Mouse (Mus musculus) spleen, postnatal 36 days (tissue): ENCODE data around the gene Zfp628.

Experiments
- DNase-seq, 2 experiments: peaks; one replicate each; pipeline ENCODE4 v3.0.0; 2022; ENCODE audit warnings: low spot score in 2 of 2, mixed read lengths in 1 of 2

Zfp628 gene

DNA sequence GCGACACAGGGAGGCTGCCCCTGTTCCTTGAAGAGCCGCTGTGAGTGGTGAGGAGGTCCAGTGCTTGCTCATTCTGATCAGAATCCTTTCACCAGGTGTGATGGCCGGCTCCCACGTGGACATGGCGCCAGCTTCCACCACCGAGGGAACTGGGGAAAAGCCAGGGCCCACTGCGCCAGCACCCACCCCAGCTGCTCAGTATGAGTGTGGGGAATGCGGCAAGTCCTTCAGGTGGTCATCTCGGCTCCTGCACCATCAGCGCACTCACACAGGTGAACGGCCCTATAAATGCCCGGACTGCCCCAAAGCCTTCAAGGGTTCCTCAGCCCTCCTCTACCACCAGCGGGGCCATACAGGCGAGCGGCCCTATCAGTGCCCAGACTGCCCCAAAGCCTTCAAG, 3.7 kb downstream of the Zfp628 start:
- no peak for DNase-seq

GRCm38 (mm10) chr7:4919096-4919495, 4.1 kb downstream of the Zfp628 start:
- DNase-seq: no peak

GRCm38 (mm10) chr7:4919971-4920370, 5.0 kb downstream of the Zfp628 start:
- DNase-seq: no peak

GRCm38 (mm10) chr7:4920496-4920895, 5.5 kb downstream of the Zfp628 start:
- no peak for DNase-seq

DNA sequence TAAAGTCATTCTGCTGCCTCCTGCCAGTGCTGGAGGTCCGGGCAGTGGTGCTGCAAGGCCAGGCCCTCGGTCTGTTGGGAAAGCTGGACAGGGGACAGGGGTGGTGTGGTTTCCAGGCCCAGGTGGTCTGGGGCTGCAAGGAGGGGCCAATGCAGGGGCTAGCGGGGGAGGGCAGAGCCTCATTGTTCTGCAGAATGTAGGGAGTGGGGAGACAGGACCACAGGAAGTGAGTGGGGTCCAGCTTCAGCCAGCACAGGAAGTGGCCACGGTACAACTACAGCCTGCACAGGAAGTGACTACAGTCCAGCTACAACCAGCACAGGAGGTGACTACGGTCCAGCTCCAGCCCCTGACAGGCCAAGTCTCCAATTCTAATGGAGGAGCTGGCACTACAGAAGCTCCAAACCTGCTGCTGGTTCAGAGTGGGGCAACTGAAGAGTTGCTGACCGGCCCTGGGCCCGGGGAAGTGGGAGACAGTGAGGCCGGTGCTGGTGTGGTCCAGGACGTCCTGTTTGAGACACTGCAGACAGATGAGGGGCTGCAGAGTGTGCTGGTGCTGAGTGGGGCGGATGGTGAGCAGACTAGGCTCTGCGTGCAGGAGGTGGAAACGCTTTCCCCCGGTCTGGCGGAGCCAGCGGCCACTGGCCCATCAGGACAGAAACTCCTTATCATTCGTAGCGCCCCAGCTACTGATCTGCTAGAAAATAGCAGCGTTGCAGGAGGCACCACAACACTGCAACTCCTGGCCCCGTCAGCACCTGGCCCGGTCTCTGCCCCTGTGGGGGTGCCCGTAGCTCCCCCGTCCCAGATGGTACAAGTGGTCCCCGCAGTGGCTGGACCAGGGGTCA, 6.2 kb downstream of the Zfp628 start:
- no peak for DNase-seq

- no peak for DNase-seq
These were observed 6.9 kb downstream of the Zfp628 start, which contains the start of gene Nat14 for GRCm38 (mm10) chr7:4921824-4922482. Gene Nat14, plus strand, starts transcription at chr7:4922028.

DNA sequence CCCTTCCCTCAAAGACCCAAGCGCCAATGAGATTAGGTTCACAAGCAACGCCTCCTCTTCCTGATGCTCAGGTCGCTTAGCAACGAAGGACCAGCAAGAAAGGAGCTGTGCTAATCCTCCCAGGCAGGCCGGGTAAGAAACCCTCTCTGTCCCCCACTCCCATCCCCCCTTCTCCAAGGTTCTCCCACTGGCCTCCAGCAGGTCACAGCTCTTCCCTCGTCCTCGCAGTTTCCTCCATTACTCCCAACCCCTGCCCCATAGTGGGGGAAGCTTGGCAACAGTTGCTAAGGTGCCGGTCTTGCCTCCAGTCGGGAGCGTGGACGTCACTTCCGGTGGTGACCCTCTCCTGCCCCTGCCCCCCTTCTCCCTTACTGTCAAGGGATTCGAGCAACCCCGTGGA, 7.5 kb downstream of the Zfp628 start:
- DNase-seq: no peak

DNA sequence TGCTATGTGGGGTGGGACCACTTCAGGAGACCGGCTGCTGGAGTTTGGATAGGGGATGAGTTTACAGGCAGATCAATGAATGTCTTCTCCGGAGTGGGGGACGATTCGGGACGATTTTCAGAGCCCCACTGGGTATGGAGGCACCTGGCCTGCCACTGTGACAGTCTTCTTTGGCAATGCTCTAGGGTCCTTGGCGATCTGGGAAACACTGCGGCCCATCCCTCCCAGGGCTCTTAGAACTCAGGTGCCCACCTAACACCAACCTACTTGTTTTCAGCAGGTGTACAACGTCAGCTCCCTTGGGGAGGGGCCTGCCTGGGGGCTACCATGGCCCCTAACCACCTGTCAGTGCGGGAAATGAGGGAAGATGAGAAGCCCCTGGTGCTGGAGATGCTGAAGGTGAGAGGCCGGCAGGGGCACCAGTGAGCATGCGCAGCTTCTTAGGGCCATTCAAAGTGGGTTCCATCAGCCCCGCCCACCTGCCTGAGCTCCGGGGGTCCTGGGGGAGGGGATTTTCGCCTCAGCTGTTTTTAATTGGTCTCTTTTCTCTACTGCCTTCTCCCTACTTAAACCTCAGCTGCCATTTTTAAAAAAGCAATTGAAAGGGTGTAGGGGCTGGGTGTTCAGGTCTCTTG, 8.0 kb downstream of the Zfp628 start:
- DNase-seq: no peak

- no peak for DNase-seq
These were observed 8.8 kb downstream of the Zfp628 start for GRCm38 (mm10) chr7:4923586-4924364.

DNA sequence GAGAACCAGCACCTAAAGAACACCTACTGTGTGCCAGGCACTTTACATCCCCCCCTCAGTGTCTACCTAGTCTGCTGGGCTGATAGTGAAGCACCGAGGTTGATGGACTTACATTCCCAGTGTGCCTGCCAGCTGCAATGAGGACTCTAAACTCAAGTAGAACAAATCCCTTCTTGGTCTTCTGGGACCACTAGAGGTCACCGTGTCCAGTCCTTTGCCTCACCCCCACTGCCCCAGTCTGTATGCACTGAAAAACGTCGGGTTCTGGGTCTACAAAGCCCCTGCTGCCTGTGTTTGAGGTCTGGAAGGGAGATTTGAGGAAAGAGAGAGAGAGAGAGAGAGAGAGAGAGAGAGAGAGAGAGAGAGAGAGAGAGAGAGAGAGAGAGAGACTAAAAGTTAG, 9.5 kb downstream of the Zfp628 start:
- no peak for DNase-seq

DNA sequence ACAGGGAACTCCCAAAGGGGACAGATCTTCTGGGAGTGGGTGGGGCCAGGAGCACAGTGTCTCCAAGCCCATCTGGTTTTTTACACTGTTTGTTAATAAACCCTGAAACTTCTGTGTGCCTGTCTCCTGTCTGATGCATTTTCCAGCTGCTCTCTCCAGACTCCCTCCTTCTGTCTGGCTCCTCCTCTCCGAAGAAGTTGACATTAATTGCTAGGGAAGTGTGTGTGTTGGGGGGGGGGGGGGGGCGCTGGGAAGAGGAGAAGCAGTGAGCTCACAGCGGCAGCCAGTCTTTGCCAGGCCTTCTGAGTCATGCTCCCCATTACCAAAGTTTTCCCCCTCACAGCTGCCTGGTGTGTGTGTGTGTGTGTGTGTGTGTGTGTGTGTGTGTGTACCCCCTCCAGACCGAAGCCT, 9.9 kb downstream of the Zfp628 start:
- no peak for DNase-seq

DNA sequence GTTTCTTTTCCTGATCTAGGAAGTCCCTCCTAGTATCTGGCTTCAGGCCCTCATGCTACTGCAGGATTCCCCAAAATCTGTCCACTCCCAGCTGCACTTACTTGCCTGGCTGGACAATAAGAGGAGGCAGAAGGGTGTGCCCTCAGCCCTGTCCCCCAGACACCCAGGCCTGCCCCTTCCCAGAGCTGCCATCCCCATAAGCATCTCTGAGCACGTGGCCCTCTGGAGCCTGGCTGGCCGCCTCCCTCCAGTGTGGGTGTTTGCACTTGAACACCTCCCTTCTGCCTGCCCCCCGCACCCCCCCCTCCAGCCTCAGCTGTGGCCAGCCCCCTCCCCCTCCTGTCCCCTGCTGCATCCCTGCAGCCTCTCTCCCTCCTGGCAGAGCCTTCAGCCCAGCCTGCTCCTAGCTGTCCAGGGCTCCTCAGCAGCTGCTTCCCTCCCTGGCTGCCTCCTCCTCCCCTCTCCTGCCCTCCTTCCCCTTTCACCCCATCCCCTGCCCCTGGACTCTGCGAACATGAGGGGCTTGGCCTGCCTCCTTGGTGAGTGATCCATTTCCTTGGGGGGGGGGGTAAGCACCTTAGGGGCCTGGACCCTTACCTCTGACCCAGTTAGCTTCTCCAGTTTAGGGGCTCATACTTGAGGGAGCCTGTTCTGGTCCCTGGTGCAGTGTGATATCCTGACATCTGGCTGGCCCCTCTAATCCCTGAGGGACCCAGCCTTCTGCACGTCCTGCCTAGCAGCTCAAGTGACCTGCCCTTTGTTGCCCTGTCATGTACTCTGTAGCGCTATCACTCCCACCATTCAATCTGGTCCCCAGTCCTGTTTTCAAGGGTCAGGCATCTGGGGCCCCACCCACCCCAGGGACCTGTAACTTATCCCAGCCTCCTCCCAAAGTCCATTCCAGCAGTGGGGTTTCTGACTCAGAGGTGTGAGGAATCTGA, 10.7 kb downstream of the Zfp628 start, which contains the start of gene Ssc5d:
Ssc5d (plus strand) TSS at position 345 of the 941 bp plus-strand sequence.
- DNase-seq: no peak

DNA sequence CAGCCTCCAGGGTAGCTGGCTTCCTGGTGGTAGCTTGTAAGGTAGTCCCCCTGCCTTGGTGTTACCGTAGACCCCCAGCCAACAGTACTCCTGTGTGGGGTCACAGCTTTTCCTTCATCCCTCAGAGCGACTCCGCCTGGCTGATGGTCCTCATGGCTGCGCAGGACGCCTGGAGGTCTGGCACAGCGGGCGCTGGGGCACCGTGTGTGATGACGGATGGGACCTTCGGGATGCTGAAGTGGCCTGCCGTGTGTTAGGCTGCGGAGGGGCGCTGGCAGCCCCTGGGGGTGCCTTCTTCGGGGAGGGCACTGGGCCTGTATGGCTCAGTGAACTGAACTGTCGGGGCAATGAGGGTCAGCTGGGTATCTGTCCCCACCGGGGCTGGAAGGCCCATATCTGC, 11.8 kb downstream of the Zfp628 start:
- no peak for DNase-seq

DNA sequence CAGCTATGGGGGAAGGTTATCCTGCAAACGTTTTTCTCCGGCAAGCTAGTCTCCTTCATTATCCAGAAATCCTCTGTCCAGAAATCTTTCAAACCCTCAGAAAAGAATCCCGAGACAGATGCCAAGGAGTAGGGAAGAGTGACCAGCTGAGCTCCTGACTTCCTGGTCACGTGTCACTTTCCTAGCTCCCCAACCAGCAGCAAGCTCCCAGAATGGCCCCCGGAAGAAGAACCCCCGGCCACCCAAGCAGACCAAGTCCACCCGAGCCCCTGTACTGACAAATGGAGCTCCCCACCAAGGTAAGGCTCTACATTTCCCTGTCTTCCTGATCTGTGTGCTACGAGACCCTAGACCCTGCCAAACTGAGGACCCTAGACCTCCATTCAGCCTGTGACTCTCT, 12.7 kb downstream of the Zfp628 start:
- DNase-seq: no peak

DNA sequence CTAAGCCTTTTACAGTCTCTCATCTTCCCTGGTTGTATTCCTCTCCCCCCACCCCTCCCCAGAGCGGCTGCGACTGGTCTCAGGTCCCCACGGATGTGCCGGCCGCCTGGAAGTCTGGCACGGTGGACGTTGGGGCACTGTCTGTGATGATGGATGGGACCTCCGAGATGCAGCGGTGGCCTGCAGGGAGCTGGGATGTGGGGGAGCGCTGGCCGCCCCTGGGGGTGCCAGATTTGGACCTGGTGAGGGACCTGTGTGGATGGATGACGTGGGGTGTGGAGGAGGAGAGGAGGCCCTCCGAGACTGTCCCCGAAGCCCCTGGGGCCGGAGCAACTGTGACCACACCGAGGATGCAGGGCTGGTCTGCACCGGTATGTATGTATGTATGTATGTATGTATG, 13.3 kb downstream of the Zfp628 start:
- DNase-seq: no peak

GRCm38 (mm10) chr7:4933103-4933502, 18.1 kb downstream of the Zfp628 start:
- DNase-seq: no peak

DNA sequence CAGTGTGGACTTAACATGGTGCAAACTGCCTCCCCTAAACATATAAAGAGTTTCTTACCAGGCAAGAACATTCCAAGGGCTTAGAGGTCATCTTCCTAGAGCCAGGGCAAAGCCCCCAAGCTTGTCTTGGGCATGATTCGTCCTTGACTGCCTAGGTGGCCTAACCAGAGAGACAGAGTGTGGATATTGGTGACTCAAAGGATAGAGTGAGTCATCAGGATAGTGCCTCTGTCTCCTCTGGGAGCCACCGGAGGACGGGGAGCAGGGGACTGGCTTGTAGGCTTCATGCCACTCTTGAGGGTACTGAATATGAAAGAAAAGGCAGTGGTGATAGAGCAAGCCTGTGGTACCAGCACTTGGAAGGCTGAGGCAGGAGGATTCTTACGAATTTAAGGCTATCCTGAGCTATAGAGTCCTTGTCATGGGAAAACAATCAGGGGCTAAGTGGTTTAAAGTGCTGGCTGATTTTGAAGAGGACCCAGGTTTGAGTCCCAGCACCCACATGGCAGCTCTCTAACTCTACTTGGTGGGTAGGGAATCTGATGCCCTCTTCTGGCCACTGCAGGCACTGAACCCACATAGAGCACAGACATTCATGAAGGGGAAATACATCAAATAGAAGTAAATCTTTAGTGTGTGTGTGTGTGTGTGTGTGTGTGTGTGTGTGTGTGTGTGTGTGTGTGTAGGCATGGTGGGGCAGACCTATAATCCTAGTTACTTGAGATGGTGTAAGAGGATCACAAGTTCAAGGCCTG, 19.3 kb downstream of the Zfp628 start:
- DNase-seq: no peak

DNA sequence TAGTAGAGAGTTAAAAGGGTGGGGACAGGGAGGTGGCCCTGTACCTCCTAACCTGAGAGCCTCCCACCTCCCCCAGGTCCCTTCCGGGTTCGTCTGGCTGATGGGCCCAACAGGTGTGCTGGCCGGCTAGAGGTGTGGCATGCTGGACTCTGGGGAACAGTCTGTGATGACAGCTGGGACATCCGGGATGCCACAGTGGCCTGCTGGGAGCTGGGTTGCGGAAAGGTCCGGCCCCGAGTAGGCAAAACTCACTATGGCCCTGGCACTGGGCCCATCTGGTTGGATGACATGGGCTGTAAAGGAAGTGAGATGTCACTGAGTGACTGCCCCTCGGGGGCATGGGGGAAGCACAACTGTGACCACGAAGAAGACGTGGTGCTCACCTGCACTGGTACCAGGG, 21.8 kb downstream of the Zfp628 start:
- DNase-seq: no peak

GRCm38 (mm10) chr7:4937392-4937791, 22.4 kb downstream of the Zfp628 start:
- no peak for DNase-seq

GRCm38 (mm10) chr7:4938456-4938855, 23.4 kb downstream of the Zfp628 start:
- DNase-seq: peak; percentile 64 to 65
